Mouse (Mus musculus) spleen, postnatal 36 days (tissue): ENCODE data around the gene Ube2l3.
A peak's percentile ranks its signal among the peaks of the same experiment; 100 is the strongest.
"Not testable (repeated sequence)": the region's sequence is repeated elsewhere in the genome, so short reads cannot be mapped to it uniquely, and the experiment has no call there.

Experiments
- DNase-seq, 2 experiments: peaks; one replicate each; pipeline ENCODE4 v3.0.0; 2022; ENCODE audit warnings: low spot score in 2 of 2, mixed read lengths in 1 of 2

The Ube2l3 gene

DNA sequence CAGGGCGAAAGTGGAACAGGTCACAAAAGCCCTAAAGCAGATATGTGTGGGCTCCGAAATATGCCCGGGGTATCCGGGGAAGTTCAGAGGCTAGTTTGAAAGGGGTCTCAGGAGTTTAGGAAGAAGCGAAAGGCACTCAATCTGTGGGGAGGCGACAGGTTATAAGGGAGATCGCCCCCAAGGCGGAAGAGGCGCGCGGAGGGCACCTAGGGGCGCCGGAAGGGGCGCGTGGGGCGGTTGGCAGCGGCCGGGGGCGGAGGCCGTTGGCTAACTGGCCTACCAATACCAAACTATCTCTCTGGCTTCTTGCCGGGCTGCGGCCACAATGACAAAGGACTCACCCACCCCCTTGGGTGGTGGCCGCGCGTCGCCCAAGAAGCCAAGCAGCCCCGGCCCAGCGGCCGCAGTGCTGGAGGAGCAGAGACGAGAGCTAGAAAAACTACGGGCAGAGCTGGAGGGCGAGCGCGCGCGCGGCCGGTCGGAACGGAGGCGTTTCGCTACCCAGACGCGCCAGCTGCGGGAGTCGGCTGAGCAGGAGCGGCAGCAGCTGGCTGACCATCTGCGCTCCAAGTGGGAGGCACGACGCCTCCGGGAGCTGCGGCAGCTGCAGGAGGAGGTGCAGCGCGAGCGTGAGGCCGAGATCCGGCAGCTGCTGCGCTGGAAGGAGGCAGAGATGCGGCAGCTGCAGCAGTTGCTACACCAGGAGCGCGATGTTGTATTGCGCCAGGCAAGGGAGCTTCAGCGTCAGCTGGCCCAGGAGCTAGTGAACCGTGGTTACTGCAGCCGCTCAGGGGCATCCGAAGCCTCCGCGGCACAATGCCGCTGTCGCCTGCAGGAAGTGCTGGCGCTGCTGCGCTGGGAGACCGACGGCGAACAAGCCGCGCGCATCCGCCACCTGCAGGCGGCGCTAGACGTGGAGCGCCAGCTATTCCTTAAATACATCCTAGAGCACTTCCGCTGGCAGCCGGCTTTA, 6.2 kb upstream of the Ube2l3 start, which contains the start of gene Rimbp3:
Rimbp3 (plus strand) TSS at position 215 of the 973 bp plus-strand sequence.
- DNase-seq = peak; percentile 65 to 69

DNA sequence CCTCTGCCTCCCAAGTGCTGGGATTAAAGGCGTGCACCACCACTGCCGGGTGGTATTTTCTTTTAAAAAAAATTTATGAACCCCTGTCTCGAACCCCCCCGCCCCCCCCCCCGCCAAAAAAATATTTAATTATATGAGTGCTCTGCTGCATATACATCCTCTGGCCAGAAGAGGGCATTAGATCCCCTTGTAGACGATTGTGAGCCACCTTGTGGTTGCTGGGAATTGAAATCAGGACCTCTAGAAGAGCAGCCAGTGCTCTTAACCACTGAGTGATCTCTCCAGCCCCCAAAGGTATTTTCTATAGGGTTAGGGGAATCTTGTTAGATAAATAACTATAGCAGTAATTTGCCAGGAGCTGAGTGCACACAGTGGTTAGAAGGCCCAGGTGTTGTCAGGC, 2.5 kb upstream of the Ube2l3 start:
- DNase-seq = peak; percentile 43 to 57

DNA sequence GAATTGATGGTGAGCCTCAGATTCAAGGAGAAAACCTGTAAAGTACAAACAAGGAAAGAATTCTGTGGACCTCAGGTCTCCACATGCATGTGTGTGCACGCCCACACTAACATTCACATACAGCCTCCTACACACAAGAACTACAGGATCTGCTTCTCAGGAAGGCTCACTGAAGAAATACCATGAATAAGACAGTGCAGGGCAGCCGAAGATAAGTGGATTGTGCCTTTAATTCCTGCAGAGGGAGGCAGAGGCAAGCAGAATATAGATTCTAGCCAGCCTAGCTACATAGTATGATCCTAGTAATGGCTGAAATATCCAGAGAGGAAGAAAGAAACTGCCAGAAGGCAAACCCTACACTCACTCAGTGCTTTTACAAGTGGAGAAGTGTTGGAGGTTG, 472 bp downstream of the Ube2l3 start:
- DNase-seq = no peak

DNA sequence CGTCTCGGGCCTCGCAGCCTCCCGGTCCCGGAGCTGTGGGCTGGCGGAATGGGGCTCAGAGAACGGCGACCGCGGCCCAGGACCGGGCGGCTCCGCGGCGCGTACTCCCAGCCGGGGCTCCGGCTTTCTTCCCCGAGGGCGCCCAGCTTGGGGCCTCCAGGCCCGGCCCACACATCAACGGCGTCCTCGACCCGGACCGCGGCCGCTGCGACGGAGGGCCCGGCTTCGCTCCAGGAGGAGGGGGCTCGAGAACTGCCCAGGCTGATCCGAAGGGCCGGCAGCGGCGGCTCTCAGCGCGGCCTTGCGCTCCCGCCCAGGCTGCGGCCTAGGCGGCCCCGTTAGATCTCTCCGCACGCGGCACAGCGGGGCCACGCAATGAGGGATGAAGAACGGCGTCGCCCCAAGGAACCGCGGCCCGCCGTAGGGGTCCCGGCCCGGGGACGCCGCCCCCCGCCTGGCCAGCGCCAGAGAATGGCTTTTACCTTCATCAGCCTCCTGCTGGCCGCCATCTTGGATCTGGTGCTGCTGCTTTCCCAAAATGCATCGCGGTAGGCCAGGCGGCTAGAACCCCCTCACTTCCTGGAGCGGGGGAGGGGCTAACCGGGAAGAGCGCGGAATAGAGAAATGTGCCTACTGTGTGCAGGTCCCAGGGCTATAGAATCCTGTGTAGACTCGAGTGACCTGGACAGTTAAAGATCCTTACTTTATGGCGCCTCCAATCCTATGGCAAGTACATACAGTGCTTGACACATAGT, 1.3 kb downstream of the Ube2l3 start:
- DNase-seq = peak; percentile 82 to 85

DNA sequence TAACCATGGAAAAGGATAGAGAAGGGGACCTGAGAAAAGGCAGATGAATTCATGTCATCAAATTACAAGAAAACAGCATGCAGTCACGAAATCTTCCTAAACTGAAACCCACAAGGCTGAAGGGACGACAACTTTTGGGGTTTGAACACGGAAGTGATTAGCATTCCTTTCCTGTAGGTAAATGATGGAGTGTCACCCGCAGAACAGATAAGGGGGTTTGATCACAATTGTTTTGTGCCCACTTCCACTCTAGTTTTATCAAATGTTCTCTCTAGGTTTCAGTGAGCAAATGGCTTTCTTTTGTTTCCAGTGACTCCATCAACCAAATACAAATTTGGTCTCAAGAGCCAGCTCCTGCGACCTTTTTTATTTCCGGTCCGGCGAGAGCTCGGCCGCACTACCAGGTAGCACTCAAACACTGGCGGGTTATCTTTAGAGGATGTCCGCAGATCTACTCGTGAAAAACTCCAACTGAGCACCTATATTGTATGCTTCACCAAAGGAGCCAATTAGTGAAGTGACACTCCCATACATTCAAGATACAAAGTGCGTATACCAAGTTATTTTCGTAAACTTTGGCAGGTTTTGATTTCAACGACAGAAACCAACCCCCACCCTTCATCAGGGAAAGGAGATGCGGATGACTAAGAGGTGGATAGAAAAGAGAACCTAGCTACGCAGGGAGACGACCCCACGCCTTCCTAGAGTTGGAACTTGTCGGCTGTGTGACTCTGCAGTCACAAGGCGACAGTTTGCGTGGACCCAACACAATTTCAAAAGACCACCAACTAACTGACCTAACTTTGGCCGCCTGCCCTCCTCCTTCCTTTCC, 2.1 kb downstream of the Ube2l3 start:
- no peak for DNase-seq

DNA sequence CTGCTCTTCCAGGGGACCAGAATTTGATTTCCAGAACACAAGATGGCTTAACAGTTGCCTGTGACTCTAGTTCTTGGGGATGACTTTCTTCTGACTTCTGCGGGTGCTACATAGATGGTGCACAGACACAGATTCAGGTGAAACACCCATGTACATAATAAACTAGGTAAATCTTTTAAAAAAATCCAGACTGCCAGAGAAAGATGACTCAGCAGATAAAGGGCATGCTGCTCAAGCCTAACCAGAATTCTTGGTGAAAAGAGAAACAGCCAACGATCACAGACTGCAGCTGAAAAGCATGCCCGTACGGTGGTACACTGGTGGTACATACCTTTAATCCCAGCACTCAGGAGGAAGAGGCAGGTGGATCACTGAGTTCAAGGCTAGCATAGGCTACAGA, 8.6 kb downstream of the Ube2l3 start:
- no peak for DNase-seq

DNA sequence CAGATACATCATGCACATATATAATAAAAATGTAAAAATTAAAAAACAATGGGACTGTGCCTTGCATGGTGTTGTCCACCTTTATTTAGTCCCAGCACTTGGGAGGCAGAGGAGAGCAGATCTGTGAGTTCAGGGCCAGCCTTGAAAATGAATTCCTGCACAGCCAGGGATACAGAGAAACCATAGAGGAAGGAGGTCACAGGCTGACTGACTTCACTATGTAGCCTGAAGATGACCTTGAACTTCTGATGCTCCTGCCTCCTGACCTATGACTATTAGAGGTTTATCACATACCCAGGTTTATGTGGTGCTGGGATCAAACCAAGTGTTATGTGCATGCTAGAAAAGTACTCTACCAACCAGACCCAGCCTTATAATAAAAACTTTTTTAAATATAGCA, 17.0 kb downstream of the Ube2l3 start:
- no peak for DNase-seq

DNA sequence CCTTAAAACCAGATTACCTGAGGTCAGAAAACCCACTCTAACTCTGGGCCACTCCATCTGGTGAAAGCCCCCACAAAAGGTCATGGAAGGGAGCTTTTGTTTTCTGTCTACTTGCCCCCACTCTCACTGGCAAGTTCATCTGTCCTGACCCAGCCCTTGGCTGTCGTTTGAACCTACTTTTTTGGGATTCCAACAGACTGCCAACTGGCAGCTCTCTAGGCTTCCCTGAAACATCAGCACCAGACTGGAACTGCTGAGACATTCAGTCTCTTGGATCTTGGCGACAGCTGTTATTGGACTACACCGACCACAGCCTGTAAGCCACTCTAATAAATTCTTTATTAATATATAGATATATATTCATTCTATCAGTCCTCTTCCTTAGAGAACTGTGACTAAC, 19.4 kb downstream of the Ube2l3 start:
- DNase-seq = no peak

DNA sequence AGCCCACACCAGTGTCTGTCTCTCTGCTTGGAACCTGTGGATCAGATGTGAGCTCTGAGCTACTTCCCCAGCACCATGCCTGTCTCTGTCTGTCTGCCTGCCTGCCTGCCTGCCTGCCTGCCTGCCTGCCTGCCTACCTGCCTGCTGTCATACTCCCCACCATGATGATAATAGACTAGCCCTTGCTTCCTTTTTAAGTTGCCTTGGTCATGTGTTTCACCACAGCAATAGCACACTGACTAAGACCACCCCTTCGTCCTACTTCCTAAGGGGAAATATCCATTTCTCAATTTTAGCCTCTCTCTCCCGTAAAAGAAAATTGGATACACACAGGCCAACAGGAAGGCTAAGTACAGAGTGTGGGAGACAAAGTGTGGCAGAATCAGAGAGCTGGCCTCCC, 20.3 kb downstream of the Ube2l3 start:
- no peak for DNase-seq

DNA sequence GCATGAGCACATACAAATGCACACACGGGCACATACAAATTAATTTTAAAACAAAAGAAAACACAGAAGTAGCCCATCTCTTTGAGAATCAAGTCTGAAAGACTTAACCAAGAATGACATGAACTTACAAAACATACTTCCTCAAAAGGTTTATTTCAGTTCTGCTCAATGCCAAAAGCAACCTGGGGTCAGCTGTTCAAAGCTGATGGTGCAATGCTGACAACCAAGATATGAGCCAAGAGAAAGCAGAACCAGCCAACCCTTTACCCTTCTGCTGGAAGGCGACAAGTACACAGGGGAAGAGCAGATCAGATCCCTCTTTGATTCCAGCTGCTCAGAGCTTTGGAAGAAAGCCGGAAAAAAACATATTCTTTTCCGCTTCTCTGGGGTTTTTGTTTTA, 21.1 kb downstream of the Ube2l3 start:
- DNase-seq = peak; percentile 64 to 70

DNA sequence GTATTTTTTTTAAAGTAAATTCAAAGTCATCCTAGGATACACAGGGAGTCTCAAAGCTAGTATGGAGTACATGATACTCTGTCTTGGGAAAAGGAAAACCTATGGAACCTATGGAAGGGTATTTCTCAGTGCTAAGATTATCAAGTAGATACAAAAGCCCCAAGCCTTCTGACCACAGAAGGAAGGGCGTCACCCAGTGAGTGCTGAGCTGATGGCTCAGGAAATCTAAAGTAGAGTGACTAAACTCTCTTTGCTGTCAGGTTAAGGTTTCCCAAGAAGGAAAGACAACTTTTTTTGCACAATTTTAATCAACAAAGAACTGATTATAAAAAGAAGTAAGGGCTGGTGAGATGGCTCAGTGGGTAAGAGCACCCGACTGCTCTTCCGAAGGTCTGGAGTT, 22.7 kb downstream of the Ube2l3 start:
- DNase-seq = no peak

DNA sequence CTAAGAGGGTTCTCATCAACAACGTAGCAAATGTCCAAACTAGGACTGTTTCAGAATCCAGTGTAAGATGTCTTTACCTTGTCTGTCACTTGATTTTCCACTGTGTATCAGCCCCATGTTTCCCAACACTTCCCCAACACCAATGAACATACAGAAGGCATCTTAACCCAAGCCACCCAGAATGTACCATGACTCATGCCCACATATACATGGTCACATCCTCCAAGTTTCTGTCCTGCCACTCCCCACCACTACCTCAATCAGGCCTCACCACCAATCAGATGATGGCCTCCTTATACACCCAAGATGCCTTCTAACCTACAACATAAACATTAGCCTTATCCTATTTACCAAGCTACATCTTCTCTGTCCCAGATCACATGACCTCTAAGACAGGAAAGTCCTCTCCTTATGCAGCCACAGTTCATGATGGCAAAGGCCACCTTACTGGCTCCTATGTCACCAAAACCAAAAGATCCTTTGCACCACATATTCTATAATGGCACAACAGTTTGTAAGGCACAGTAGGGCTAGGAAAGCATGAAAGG, 24.8 kb downstream of the Ube2l3 start:
- DNase-seq = no peak

DNA sequence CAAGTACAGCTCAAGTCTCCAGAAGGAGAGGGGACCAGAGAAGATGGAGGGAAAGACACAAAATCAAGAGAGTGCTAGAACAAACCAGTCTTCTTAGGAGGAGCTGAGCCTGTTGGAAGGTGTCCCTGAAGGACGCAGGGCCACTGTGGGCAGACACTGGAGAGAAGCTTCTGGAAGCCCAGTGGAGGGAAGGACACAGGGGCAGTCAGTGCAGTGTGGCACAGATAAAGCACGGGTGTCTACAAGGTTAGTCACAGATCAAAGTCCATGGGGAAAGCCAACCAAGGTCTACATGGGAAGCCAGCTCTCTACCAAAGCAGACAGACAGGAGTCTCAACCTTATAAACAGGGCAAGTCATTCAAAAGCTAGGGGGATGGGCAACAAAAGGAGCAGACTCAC, 26.7 kb downstream of the Ube2l3 start:
- DNase-seq = no peak

DNA sequence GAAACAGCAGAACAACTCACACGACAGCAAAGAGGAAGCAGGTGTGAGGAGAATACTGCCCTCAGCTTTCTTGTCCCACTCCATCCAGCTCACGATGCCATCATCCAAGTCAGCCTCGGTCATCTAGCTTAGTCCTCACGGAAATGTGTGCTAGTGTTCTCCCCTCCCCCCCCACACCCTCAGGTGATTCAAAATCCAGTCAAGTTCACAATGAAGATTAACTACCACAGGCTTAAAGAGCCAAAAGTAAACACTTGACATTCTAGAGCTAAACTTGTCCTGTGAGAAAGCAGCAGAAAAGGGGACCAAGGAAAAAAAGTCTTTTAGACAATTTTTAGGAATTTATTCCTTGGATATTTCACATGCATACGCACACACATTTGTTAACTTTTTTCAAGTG, 34.4 kb downstream of the Ube2l3 start:
- no peak for DNase-seq

DNA sequence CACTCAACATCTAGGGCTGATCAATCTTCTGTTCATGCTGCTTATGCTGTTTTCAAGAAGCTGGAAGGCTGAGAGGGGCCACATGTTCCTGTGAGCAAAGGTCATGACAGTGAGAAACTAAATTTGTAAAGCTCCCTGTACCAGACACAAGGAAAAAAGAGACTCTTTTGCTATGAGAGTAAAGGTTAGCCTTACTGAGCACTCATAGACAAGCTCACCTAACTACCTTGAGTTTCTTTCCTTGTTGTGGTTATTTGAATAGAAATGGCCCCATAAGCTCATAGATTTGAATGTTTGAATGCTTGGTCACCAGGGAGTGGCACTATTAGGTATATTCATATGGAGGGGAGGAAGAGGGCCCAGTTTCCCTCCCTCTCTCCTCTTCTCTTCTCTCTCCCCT, 35.3 kb downstream of the Ube2l3 start:
- DNase-seq = no peak

DNA sequence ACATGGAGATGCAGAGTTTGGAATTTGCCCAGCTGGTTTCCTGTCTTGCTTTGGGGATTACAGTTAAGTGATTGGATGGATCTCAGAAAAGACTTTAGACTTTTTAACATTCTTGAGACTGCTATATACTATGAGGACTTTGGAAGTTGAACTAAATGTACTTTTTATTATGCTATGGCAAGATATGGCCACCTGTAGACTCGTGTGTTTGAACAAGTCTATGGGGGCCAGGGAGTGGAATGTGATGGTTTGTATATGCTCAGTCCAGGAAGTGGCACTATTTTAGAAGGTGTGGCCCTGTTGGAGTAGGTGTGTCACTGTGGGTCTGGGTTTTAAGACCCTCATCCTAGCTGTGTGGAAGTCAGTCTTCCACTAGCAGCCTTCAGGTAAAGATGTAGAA, 37.0 kb downstream of the Ube2l3 start:
- not testable (repeated sequence) for DNase-seq

DNA sequence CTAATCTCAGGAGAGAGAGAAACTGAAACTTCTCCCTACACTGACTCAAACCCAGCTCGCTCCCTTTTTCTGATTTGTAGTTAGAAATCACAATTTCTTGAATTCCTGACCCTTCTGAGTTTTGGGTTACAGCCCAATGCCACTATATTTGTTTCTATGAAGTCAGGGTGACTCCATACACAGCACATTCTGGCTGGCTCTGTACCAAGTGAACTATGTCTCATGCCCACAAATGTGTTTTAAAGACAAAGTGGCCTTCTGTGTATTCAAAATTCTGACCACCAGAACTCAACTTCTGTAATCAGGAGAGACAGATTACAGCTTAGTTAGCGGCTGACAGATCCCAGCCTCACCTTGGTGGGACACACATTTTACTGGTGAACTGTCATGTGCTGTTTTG, 48.1 kb downstream of the Ube2l3 start:
- DNase-seq = no peak

DNA sequence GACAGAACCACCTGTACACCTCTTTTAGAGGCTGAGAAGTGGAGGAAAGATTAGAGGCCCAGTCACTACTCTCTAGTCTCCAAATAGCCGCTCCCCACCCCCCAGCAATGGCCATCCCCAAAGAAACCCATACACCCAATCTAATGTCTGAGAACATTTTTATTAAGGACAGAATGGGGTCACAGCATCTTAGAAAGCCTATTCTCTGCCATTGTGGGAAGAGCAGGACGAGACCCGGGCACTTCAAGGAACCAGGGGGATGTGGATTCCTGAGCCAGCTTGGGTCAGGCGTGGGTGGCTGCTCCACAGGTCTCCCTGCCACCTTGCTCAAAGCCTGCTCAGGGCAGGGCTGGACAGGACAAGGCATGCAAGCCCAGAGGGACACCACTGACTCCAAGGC, 50.6 kb downstream of the Ube2l3 start:
- DNase-seq = no peak

DNA sequence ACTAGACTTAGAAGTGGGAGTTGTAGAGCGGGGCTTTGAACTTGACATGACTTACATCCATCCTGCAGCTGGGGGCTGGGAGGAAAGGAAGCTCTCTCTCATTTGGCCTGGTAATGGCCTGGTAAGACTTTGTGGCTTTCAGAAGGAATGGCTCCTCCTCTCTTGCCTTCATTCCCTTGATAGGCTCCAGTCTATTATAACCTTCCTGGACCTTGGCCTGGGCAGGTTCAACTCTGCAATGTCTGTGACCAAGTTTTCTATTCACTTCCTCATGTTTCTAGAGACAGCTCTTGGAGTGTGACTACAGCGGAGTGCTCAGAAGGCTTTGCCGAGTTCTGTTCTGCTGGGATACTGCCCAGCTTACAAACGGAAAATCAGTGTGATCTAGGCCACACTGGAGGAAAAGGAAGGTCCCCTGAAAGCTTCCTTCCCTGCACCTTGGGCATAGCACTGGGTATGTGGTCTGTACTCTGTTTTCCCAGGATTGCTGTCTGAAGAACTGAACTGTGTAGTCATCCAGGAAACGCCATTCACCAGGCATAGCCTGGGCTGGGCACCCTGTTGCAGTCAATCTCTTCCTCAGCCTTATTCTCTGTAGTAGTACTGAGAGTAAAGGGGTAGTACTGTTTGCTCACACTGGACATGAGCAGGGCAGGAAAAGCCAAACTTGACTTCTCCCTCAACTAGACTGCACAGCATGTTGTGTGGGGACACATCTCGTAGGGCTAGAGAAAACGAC, 51.8 kb downstream of the Ube2l3 start:
- DNase-seq = no peak

DNA sequence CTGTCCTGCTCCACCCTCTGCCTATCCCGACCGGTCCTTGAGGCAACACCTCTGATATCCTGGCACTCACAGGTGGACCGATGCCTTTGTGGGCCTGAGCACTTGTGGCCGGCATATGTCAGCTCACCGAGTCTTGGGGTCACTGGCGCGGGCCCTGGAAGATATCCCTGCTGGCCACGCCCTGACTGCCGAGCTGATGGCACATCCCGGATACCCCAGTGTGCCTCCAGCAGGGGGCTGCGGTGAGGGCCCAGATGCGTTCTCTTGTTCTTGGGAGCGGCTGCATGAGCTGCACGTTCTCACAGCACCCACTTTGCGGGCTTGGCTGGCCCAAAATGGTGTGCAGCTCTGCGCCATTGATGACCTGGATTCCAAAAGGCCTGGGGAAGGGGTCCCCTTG, 54.4 kb downstream of the Ube2l3 start:
- DNase-seq = peak in 1 of 2 experiments; percentile 27

DNA sequence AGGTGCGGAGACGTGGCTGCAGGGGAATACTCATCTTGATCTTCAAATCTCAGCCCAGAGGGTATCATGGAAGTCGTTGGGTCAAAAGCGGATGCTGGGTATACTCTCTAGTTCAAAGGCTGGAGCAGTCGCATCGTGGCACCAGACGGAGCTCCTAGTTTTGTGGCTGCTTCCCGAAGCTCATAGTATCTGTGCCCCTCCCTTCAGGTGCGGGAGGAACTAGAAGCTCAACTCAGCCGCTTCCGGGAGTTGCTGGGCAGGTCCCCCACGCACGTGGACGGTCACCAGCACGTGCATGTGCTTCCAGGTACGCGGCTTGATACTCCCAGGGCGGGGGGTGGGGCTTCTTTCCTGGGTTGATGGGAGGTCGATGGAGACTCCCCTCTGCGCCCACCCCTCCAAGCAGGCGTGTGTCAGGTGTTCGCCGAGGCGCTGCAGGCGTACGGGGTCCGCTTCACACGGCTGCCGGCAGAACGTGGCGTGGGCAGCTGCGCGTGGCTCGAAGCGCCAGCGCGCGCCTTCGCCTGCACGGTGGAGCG, 55.0 kb downstream of the Ube2l3 start:
- DNase-seq = peak; percentile 24 to 27
